Mouse (Mus musculus): ENCODE data around the gene Mpv17.

The Mpv17 gene

DNA sequence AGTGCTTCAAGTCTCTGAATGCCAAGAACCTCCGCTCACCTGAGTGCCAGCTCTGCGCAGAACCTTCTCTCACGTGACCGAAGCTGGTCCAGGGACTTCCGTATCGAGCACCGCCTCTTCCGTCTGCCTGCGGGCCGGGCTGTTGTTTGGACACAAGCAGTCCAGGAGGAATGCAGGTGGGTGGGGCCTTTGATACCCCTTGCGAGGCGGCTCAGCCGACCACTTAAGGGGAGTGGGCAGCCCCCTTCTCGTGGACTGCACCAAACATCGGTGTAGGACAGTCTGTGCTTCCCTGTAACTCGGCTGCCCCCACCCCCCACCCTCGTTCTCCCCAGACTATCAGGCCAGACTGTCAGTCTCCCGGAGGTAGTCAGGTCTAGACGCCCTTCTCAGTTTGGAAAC, at the start of gene Mpv17:
Mpv17 (minus strand) TSS at position 100 of the 402 bp plus-strand sequence.
- DNase-seq (ENCODE audit: low spot score in 2 of 2) = peak; percentile 65 to 71

DNA sequence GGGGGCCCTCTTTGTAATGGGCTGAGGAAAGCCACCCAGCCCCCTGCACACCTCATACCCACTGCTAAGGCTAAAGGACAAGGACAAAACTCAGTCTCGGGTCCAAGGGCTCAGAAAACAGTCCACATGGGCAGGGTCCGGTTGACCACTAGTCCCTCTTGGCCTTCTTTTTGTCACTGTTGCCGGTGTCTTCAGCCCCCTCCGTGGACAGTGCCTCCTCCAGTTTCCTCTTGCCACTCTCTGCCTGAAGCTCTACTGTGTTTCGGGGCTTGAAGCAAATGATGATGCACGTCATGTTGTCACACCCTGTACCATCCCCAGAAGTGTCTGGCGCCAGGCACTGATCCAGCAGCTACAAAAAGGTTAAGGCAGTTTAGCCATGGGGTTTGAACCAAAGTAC, 48.9 kb upstream of the Mpv17 start:
- DNase-seq (ENCODE audit: low spot score in 2 of 2) = no peak

DNA sequence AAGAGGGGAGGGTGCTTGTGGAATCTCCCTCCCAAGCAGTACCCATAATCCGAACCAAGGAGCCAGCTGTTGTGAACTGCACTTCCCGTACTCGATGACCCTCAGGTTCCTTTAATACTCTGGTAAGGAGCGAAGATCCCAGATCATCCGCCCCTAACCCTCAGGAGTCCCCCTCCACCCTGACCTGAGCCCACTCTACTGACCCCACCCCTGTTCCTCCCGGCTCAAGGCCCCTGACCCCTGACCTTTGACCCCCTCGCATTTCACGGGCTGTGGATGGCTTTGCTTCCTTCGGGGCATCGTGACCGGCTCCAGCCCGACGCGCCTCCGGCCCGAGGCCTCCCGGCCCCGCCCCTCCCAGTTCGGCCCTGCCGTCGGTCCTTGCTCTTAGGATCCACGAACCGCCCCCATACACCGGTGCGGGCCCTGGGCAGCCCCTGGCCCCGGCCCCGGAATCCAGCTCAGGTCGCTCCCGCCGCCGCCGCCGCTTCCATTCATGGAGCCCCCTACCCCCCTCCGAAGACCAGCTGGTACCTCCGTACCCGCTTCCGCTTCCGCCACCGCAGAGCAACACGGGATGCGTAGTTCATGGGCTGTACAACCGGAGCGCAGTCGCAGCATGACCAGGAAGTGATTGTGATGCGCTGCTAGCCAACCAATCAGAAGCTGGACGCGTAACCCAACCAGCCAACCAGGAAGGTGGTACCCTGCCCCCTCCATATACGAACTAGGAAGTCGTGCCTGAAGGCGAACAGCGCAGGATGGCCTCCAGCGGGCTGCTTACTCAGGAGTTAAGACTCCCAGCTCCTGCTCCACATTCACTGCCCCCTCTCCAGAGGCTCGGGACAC, 47.9 kb upstream of the Mpv17 start, which contains the start of gene Zfp513:
Zfp513 (minus strand) TSS at position 562 of the 849 bp plus-strand sequence.
- DNase-seq (ENCODE audit: low spot score in 2 of 2) = peak; percentile 94 to 95

DNA sequence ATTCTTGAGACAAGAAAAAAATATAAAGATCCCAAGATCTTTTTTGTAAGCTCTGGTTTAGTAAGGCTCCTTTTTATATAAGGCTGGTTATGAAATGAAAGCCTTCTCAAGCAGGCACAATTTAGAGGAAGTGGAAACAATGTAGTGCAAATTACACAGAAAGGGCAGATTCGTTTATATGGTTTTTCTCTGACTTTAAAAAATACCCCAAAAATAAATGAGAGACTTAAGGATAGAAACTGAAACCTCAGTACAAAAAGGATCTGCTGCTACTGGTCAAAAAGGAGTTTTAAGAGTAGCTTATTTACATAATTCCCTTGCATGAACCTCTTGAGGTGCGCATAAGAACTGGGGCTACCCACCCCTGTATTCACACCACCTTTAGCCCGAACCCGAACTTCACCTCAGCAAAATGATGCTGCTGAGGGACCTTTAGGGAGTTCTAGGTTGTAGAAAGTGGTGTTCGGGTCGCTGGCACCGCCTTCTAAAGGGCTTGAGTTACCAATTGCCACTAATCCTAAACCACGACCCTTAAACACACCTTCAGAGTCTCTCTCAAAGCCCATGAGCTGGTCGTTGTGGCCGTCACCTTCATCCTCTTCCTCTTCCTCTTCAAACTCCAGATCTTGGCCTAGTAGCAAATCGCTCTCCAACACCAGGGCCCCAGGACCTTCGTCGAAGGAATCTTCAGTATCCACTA, 47.1 kb upstream of the Mpv17 start:
- DNase-seq (ENCODE audit: low spot score in 2 of 2) = no peak

DNA sequence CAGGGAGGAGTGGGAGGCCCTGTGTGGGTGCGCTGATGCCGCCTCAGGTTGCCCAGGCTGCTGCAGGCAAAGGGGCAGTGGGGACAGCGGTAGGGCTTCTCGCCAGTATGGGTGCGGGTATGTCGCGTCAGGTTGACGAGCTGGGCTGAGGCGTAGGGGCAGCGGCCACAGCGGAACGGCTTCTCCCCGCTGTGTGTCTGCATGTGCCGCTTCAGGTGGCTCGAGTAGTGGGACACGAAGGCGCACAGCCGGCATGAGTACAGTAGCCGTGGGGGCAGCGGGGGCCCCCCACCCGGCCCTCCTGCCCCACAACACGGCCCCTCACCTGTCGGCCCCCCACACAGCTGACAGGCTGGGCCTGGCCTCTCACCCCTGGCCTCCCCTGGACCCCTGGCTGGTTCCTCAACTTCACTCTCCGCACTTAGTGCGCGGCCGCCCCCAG, 46.3 kb upstream of the Mpv17 start:
- no peak for DNase-seq (ENCODE audit: low spot score in 2 of 2)

DNA sequence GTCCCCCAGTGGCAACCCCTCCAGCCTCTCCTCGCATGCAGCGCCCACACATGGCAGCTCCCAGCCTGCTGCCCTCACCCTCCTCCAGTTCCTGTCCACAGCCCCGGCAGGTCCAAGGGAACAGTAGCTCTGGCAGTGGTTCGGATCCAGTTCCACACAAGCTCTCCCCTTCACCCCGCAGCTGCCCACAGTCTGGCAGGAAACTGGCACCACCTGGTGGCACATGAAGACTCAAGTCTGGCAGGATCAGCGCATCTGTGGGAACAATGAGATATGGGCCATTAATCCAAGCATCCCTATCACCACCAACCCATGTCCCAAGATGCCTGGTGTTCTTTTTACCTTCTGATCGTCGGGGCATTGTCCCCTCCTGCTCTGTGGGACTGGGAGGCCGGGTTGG, 45.8 kb upstream of the Mpv17 start:
- no peak for DNase-seq (ENCODE audit: low spot score in 2 of 2)

DNA sequence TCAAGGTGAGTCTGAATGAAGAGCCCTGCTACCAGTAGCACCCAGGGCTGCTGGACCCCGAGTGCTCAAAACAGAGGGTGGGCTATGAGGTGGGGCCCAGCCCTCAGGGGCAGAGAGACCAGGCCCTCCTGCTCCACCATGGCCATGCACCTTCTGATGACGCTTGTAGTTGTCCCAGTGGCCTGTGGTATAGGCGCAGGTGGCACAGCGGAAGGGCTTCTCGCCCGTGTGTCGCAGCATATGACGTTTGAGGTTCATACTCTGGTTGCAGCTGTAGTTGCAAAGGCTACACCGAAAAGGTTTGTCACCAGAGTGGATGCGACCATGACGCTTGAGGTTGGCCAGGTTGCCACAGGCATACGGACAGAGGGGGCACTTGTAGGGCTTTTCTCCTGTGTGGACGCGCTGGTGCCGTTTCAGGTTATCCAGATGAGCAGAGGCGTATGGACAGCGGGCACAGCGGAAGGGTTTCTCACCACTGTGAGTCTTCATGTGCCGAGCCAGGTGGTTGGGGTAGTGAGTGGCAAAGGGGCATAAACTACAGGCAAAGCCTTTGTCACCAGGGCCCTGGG, 45.4 kb upstream of the Mpv17 start:
- no peak for DNase-seq (ENCODE audit: low spot score in 2 of 2)

DNA sequence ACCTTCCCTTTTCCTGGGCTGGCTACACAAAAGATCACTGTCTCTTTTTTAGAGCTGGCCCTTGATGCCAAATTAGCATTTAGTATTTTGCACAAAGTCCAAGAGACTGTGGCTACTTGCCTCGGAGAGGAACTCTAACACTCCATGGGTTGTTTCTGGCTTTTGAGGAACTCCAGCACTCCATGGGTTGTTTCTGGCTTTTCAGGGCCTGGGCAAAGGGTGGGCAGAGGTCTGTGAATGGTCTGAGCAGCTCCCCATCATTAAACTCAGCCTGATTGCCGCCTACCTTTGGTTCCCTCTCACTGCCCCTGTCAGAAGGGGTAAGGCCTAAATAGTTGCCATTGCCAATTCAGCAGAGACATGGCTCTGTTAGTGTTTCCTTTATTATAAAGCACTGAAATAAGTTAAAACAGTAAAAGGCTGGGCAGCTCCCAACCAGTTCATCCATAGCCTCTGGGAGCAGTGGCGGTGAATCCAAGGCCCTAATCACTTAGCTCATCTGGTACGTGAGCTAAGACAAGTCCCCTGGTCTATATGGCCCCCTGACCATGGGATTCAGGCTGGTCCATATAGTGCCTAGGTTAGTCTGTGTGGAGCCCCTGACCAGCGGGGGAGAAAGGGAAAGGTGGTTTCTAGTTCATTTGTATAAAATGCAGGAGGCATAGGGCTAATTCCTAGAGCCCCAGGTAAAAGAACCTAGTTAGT, 44.7 kb upstream of the Mpv17 start:
- DNase-seq (ENCODE audit: low spot score in 2 of 2) = no peak

DNA sequence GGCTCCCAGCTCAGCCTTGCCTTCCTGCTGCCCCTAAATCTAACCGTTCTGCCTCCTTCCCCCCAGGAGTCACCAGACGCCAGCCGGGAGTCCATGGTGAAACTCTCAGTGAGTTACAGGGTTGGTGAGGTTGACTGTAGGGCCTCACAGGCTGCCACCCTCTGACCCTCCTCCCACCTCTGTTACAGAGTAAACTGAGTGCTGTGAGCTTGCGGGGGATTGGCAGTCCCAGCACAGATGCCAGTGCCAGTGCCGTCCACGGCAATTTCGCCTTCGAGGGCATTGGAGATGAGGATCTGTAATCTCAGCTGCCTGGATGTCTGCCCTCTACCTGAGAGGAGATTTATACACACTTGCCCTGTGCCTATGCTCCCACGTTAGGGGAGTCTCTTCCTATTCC, 44.1 kb upstream of the Mpv17 start:
- DNase-seq (ENCODE audit: low spot score in 2 of 2) = no peak

DNA sequence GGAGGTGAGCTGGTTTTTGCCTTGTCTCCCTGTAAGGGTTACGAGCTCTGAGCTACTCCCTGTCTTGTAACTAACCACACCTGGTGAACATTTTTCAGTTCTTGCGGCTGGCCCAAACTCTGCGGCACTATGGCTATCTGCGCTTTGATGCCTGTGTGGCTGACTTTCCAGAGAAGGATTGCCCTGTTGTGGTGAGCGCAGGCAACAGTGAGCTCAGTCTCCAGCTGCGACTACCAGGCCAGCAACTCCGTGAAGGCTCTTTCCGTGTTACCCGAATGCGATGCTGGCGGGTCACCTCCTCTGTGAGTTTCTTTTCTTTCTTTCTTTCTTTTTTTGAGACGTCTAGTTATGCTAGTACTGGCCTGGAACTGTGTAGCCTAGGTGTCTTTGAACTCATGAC, 43.0 kb upstream of the Mpv17 start:
- DNase-seq (ENCODE audit: low spot score in 2 of 2) = no peak

DNA sequence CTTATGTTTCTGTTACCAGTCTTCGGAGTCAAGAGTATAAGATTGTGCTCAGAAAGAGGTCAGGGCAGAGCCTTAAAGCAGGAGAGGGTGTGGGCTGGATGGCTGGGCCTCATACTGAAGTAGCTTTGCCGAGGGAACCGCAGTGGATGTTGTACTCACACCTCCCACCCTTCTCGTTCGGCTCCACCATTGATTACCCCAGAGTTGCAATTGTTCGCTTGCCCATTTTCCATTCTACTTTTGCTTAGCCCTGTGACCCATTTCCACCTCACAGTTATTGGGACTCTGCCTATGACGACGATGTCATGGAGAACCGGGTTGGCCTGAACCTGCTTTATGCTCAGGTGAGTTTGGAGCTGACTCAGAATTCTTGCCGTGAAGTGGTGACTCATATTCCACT, 42.2 kb upstream of the Mpv17 start:
- no peak for DNase-seq (ENCODE audit: low spot score in 2 of 2)

DNA sequence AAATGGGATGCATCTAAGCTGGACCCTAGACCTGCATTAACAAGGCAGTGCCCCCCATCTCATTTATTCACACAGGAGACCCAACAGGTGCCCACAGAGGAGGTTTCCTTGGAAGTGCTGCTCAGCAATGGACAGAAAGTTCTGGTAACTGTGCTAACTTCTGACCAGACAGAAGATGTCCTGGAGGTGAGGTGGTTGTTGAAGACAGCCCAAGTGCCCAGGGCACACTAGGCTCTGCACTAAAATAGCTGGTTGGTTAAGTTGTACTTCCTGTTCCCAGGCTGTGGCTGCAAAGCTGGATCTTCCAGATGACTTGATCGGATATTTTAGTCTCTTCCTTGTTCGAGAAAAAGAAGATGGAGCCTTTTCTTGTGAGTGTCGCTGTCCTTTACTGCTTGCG, 41.6 kb upstream of the Mpv17 start:
- DNase-seq (ENCODE audit: low spot score in 2 of 2) = no peak

DNA sequence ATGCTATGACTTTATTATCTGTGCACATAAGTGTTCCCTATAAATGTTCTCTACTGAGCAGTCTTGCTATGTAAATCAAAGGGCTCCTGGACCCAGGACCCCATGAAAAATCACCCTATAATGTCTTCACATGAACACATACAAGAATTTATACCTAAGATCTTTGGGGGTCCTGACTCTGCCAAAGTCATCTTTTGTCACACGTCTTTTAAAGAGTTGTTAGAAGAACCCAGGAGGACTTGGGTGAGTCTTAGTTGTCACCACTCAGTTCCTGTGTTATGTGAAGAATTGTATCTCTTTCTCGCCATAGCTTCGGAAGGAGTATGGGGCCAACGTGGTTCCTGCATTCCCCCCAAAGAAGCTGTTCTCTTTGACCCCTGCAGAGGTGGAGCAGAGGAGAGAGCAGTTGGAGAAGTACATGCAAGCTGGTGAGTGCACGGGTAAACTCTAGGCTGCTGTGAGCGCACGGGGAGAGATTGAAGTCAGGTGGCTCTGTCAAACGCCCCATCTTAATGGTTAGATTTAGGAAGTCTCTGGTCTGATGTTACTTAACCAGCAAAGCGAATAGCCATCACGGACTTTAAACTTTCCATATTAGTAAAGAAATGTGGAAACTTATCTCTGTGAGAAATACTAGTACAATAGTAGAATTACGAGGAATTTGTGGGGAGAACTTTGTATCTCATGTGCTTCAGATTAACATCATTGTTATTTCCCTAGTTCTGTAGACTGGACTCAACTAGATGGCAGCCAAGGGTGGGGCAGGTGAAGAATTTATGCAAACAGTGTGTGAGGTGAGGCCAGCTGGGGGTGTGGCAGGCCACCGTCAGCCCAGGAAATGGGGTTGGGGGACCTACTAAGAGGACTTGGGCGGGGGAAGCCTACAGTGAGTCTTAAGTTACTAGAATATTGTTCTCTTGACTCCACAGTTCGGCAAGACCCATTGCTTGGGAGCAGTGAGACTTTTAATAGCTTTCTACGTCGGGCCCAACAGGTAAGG, 40.7 kb upstream of the Mpv17 start:
- DNase-seq (ENCODE audit: low spot score in 2 of 2) = no peak

DNA sequence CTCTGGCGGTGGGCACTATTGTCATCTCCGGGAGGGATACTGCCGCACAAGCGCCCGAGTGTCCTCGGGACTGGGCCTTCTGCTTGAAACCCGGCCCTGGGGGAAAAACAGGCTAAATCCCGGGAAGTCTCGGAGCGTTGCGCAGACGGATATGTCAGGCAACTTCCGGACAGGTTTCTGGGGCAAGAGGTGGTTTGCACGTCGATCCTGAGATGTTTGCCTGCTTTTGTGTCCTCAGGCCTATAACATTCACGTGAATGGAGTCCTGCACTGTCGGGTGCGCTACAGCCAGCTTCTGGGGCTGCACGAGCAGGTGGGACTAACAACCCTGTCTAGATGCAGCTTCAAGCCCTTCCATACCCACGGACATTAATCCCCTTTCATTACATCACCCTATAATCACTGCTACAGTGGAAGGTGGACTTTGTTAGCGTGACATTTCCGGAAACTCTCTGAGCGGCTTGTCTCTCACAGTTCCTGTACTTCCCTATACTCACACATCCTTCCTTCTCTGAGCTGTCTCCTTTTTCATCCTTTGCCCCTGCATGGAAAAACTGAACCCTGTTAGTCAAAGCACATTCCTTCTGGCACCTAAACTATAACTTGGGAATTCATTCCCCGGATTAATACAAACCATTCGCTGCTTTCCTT, 39.7 kb upstream of the Mpv17 start:
- DNase-seq (ENCODE audit: low spot score in 2 of 2) = no peak

DNA sequence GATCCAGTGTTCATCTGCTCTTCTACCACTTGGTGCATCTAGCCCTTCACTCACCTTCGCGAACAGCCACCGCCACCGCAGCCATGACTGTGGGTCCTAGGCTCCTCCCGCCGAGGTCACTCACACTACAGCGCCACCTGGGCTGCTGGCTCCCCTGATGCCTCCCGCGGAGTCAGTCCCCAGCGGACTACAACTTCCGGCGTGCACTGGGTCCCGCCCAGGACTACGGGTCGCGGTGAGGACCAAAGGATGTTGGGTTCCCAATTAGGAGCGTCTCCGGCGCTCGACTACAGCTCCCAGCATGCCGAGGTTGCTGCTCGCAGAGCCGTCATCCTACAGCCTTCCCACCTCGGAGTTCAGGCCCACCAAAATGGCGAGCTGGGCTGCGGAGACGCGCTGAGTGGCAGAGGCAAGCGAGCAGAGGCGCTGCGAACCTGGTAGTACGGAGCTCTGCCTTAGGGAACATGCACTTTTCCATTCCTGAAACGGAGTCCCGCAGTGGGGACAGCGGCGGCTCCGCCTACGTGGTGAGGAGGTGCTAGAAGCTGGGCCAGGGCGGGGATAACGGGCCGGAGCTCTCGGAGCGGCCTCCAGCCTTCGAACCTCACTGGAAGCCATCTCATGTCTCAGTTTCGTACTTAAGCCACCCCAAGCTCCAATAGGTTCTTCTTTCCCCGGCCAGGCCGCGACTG, 39.0 kb upstream of the Mpv17 start, which contains the start of the genes Snx17 and Eif2b4:
Snx17 (plus strand) TSS at position 289 of the 692 bp plus-strand sequence.
Eif2b4 (minus strand) TSS at position 492 of the 692 bp plus-strand sequence.
- peak; percentile 98 to 99 for DNase-seq (ENCODE audit: low spot score in 2 of 2)

DNA sequence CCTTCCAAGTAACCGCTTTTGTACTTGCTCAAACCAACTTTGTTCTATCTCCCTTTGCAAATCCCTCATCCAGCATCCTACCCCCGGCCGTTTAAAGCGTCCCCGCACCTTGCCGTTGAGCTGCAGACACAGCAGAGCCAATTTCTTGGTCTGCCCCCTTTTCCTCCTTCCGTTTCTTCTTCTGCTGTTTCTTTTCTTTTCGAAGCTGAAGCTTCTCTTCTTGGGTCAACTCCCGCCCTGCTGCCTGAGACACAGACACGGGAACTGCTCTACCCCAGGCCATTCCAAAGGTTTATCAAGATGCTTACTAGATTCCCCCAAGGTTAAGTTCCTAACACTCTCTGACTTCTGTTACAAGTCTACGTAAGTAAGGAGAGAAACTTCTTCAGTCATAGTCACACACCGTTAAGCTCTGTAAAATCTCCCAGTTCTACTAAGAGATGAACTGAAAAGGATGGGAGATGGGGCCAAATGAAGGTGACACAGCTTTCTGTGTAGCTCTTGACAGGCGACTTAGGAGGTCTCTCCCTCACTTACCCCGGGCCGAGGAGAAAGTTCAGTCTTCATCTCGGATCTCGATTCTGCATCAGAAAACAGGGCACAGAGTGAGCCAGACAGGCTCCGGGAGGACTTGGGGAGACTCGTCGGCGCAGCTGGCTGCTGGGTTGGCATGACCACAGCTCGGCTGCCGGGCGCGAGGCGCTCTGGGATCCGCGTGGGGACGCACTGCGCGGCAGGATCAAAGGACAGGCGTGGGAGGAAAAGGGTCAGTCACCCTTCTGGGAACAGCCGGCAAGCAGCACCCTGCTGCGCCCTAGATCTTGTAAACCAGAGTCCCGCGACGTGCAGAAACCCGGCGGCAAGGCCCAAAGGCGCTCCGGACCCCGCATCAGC, 38.2 kb upstream of the Mpv17 start:
- DNase-seq (ENCODE audit: low spot score in 2 of 2) = no peak

DNA sequence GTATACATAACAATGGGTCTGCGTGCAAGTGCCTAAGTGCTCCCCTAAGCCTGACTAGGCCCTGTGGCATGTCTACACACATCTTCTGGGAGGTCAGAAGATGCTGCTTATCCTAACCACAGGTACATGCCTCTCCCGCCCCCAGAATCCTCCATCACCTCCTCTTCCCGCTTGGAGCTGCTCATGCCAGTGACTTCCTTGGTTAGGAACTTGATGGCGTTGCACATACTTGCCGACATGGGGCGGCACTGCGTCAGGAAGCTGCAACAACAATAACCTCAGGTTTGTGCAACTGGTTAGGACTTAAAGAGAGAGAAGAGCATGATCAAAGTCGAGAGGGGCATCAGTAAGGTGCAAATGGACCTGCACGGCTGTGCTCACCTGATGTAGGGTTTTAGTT, 36.1 kb upstream of the Mpv17 start:
- DNase-seq (ENCODE audit: low spot score in 2 of 2) = no peak

DNA sequence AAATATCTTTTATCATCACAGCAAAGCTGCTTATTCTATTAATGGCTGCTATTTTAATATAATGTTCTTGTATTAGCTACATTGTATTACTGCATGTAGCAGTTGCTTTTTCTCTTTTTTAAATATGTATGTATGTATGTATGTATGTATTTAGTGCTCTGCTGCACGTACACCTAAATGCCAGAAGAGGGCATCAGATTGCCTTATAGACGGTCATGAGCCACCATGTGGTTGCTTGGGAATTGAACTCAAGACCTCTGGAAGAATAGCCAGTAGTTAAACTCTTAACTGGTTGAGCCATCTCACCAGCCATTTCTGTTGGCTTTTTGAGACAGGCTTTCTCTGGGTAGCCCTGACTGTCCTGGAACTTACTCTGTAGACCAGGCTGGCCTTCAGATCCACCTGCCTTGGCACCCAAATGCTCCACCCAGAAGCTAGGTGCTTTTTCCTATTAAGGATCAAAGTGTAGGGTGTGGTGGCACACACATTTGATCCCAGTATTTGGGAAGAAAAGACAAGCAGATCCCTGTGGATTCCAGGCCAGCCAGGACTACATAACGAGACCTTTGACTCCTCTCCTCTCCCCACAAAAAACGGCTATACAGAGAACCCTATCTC, 34.3 kb upstream of the Mpv17 start:
- no peak for DNase-seq (ENCODE audit: low spot score in 2 of 2)
